Mouse (Mus musculus) embryonic facial prominence, embryonic 15.5 days (tissue): ENCODE results near the gene Cplane1. TPM values are rescaled to one million over a fixed set of nuclear protein-coding genes. Genes with fewer than 3 reads are reported as not detected.
"Not testable (repeated sequence)": the region's sequence is repeated elsewhere in the genome, so short reads cannot be mapped to it uniquely, and the experiment has no call there.

ENCODE experiments used
- ATAC-seq: fragments of 200-750 bp; cut with Nextera tagmentation; 2 replicates; pipeline ENCODE4 v1.8.0; 2017; ENCODE audit warnings: low read depth, moderate TSS enrichment; ENCODE audit not compliant: insufficient number of reproducible peaks, low FRiP score, low TSS enrichment
- H3K27ac ChIP-seq: fragments of 300-500 bp; sonication (generic); replicated peaks from 2 replicates; pipeline ENCODE4 v1.5.1; 2015; ENCODE audit warnings: mild to moderate bottlenecking, inconsistent platforms
- H3K27me3 ChIP-seq: fragments of 300-500 bp; sonication (generic); 2 replicates; pipeline ENCODE4 v1.6.1; 2015; ENCODE audit warnings: inconsistent platforms
- H3K36me3 ChIP-seq: fragments of 300-500 bp; sonication (generic); 2 replicates; pipeline ENCODE4 v1.6.1; 2015; ENCODE audit warnings: mild to moderate bottlenecking, inconsistent platforms
- H3K4me1 ChIP-seq: fragments of 300-500 bp; sonication (generic); 2 replicates; pipeline ENCODE4 v1.6.1; 2015; ENCODE audit warnings: inconsistent platforms
- H3K4me2 ChIP-seq: fragments of 300-500 bp; sonication (generic); replicated peaks from 2 replicates; pipeline ENCODE4 v1.6.1; 2015; ENCODE audit warnings: mild to moderate bottlenecking, inconsistent platforms
- H3K4me3 ChIP-seq: fragments of 300-500 bp; sonication (generic); replicated peaks from 2 replicates; pipeline ENCODE4 v1.5.1; 2015; ENCODE audit warnings: mild to moderate bottlenecking, inconsistent platforms
- H3K9ac ChIP-seq: fragments of 300-500 bp; sonication (generic); 2 replicates; pipeline ENCODE4 v1.6.1; 2015; ENCODE audit warnings: inconsistent platforms
- H3K9me3 ChIP-seq: fragments of 300-500 bp; sonication (generic); replicated peaks from 2 replicates; pipeline ENCODE4 v1.6.1; 2016; ENCODE audit warnings: inconsistent platforms
- WGBS: fragments of 180-500 bp; shearing (Covaris S2); methylation state at CpG from one replicate; pipeline ENCODE4 v1.1.7; 2015; 5-methylcytosine and 5-hydroxymethylcytosine counted together
- polyA plus RNA-seq: library from polyadenylated mRNA; unstranded; fragments of >200 nt; fragmentation: Nextera tagmentation; extraction: Ambion mirVana; gene quantifications from 2 replicates; pipeline ENCODE4 v1.2.1, GENCODE M21; 2015

Gene Cplane1
- polyA plus RNA-seq, 1 experiment from 2014 or later, result 9.0 TPM

DNA sequence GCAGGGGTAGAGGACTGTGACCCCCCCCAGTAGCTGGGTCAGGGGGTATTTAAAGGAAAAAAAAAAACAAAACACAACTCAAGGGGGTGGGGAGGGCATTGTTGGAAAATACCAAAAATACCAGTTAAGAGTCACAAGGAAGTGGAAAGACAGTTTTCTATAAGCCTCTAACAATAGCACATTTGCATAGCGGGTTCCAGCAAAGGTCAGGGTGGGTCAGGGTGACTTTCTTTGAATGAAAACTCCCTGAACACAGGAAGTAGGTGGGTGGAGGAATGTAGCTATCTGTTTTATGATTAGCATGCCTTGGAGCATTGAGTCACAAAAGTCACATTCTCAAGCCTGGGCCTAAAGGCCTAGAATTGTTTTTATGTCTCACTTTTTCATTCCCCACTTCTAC is 65.3 kb downstream of the Cplane1 start:
- peaks cover 79% of the 10 kb centered on the region for H3K36me3 ChIP-seq
- not testable (repeated sequence) for H3K9me3 ChIP-seq, H3K27ac ChIP-seq, H3K4me3 ChIP-seq, H3K27me3 ChIP-seq, ATAC-seq, H3K4me2 ChIP-seq, H3K4me1 ChIP-seq, H3K9ac ChIP-seq
- WGBS, result 74% methylated on average over 1 of the region's 1 CpGs

DNA sequence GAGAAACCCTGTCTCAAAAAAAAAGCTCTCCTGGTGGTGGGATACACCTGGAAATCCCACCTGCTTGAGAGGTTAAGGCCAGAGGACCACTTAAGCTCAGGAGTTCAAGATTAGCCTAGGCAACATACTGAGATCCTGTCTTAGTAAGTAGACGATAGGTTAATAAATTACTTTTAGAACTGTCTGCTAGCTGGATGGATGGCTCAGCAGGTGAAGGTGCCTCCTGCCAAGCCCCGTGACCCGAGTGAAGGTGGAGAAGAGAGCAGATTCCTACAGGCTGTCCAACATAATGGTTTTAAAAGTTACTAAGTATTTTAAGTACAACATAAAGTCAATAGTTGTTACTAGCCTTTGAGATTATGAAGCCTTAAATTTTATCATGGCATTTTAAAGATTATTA is 97.0 kb downstream of the Cplane1 start:
- ATAC-seq, result no peak
- H3K27ac ChIP-seq, result no peak overlapping the region
- no peak overlapping the region for H3K9ac ChIP-seq
- H3K4me3 ChIP-seq, result no peak overlapping the region
- H3K9me3 ChIP-seq, result no peaks in the 10 kb centered on the region
- WGBS, result 93% methylated on average over 3 of the region's 3 CpGs
- no peaks in the 10 kb centered on the region for H3K4me1 ChIP-seq
- H3K27me3 ChIP-seq, result no peaks in the 10 kb centered on the region
- H3K36me3 ChIP-seq, result peaks cover 67% of the 10 kb centered on the region
- no peak overlapping the region for H3K4me2 ChIP-seq

DNA sequence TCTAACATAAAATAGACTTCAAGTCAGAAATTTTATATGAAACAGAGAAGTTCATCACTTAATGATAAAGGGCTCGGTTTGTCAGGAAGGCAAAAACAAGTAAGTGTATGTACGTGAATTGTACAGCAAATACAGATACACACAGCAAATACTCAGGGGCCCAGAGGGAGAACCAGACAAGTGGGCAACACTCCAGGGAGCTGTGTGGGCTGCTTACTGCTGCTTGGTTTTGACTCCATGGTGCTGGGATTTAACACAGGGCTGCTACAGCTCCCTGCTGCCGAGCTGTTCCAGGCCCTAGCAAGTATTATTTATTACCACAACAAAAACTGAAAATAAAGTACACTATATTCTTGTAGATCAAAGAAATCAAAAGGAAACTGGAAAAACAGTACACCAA is 98.3 kb downstream of the Cplane1 start:
- no peak overlapping the region for H3K4me3 ChIP-seq
- no peaks in the 10 kb centered on the region for H3K27me3 ChIP-seq
- 94% methylated on average over 3 of the region's 3 CpGs for WGBS
- H3K9ac ChIP-seq, result no peak overlapping the region
- no peaks in the 10 kb centered on the region for H3K4me1 ChIP-seq
- H3K36me3 ChIP-seq, result peaks cover 74% of the 10 kb centered on the region
- H3K4me2 ChIP-seq, result no peak overlapping the region
- ATAC-seq, result no peak
- no peak overlapping the region for H3K27ac ChIP-seq
- no peaks in the 10 kb centered on the region for H3K9me3 ChIP-seq

DNA sequence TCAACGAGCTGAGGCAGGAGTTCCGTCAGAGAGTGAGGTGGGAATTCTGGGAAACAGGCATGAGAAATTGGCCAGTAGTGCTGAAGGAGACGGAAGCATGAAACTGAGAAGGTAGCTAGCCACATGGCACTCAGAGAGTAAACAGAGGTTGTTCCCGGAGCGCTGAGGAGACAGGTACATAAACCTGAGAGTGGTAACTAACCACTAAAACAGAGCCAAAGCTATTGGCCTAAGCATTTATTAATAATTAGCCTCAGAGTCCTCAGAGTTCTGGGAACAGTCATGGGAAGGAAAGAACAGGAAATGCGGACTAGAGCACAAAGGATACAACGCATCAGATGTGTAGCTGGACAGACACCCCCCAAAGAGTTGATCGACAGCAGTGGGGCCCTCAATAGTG is 99.3 kb downstream of the Cplane1 start:
- WGBS, result 91% methylated on average over 8 of the region's 8 CpGs
- Histone ChIP-seq H3K27me3 (no peaks in the 10 kb centered on the region), H3K36me3 (peaks cover 73% of the 10 kb centered on the region), H3K4me1 (no peaks in the 10 kb centered on the region), H3K27ac (no peak overlapping the region), H3K9me3 (no peaks in the 10 kb centered on the region), H3K9ac (no peak overlapping the region), H3K4me3 (no peak overlapping the region), H3K4me2 (no peak overlapping the region)
- ATAC-seq, result no peak

DNA sequence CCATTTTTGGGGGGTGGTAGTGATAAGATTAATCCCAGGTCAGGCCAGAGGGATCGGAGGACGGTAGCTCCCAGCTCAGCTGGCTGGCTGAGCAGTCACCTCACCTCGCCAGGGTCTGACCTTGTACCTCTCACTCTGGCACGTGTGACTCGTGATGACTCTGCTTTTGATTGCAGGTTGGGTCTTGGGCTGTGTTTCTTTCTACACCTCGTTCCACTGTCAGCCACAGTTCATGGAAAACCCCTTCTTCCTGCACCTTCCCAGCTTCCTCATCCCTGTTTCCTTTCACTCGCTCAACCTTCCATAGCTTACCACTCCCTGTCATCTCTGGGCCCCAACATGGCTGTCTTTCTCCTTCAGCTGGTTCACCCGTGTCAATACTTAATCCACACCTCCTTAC is 103.0 kb downstream of the Cplane1 start:
- no peaks in the 10 kb centered on the region for H3K27me3 ChIP-seq
- H3K4me3 ChIP-seq, result no peak overlapping the region
- 87% methylated on average over 8 of the region's 8 CpGs for WGBS
- no peaks in the 10 kb centered on the region for H3K9me3 ChIP-seq
- H3K4me1 ChIP-seq, result no peaks in the 10 kb centered on the region
- H3K27ac ChIP-seq, result no peak overlapping the region
- no peak for ATAC-seq
- no peak overlapping the region for H3K9ac ChIP-seq
- peaks cover 51% of the 10 kb centered on the region for H3K36me3 ChIP-seq
- H3K4me2 ChIP-seq, result no peak overlapping the region

DNA sequence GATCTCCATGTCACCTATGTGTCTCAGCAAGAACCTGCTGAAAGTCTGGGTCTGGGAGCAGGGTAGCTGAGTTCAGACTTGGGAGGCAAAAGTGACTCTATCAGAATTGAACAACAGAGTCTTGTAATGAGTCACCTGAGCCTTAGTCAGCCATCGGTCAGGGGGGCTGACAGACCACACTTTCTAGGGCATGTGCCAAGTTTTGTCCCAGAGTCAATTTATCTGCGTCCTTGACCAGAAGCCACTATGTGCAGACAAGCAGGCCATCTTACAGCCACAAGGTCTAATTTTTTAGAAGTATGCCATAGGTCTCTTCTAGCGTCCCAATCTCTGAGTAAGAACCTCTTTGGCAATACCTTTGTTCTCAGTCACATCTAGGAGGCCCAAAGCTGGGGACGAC is 109.0 kb downstream of the Cplane1 start:
- not testable (repeated sequence) for H3K4me3 ChIP-seq, H3K27ac ChIP-seq, H3K4me2 ChIP-seq, H3K27me3 ChIP-seq, H3K9me3 ChIP-seq, H3K9ac ChIP-seq, H3K36me3 ChIP-seq, H3K4me1 ChIP-seq, ATAC-seq
- WGBS, result 92% methylated on average over 4 of the region's 4 CpGs

DNA sequence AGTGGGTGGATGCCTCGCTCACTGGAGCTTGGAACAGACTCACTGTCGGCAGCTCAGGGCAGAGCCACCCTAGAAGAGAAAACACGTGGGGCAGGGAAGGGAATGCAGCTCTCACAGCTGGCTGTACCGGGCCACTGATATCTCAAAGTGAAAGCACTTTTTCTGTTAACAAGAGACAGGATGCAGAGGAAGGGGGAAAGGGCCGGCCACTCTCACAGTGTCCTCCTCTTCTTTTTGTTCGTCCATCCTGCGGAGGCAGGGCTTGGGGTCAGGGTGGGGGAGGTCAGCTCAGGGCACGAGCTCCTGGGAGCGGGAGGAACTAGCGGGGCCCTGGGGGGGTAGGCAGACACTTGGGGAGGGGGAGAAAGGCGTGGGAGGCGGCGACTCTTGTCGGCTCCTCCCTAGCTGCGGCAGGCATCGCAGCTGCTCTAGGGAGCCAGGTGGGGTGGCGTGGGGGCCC is 110.4 kb downstream of the Cplane1 start:
- 0 out of 2 replicates have a peak, but pooled peaks cover 3% of the 10 kb centered on the region for H3K36me3 ChIP-seq
- H3K4me3 ChIP-seq, result peak overlapping the region; percentile 46
- H3K4me2 ChIP-seq, result peak overlapping the region; percentile 58
- no peaks in the 10 kb centered on the region for H3K27me3 ChIP-seq
- WGBS, result 28% methylated on average over 17 of the region's 17 CpGs
- no peaks in the 10 kb centered on the region for H3K9me3 ChIP-seq
- no peak overlapping the region for H3K9ac ChIP-seq
- 0 out of 2 replicates have a peak, but pooled peaks cover 5% of the 10 kb centered on the region for H3K4me1 ChIP-seq
- H3K27ac ChIP-seq, result peak overlapping the region; percentile 51; the same call in 1 of the 2 replicates
- peak; percentile 70; the same call in 1 of the 2 replicates for ATAC-seq

DNA sequence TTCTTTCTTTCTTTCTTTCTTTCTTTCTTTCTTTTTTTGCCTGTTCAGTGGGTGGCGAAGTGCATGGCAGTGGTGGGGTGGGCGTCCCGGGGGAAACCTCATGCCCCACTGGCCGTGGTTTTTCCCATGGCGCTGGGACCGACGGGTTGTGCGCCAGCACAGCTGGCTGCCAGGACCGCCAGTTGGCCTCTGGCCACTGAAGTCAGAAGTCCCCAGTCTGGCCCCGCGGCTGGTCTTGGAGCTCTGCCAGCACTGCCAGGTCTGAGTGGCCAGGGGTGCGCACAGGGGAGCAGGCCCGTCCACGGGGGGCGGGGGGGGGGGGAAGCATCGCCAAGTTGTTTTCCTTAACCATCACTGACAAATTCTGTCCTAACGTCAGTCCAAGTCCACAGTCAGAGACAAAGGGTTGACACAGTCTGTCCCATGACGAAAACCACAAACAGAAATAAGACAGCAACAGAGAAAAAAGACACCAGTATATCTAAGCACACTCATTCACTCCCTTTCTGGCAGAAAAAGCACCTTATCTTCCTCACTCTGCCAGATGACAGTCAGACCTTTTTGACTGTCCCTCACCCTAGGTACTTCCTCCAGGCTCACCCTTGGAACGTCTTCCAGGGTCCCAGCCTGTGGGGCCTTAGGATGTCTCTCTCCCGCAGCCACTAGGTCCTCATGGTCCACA is 111.2 kb downstream of the Cplane1 start:
- Histone ChIP-seq H3K9me3 (no peaks in the 10 kb centered on the region), H3K4me1 (0 out of 2 replicates have a peak, but pooled peaks cover 5% of the 10 kb centered on the region), H3K36me3 (0 out of 2 replicates have a peak, but pooled peaks cover under 1% of the 10 kb centered on the region), H3K27me3 (no peaks in the 10 kb centered on the region), H3K9ac (no peak overlapping the region; the same call in 1 of the 2 replicates), H3K4me2 (peak overlapping the region; percentile 58), H3K4me3 (peak overlapping the region; percentile 46), H3K27ac (no peak overlapping the region)
- WGBS, result 55% methylated on average over 20 of the region's 20 CpGs
- ATAC-seq, result peak; percentile 65; the same call in 1 of the 2 replicates

DNA sequence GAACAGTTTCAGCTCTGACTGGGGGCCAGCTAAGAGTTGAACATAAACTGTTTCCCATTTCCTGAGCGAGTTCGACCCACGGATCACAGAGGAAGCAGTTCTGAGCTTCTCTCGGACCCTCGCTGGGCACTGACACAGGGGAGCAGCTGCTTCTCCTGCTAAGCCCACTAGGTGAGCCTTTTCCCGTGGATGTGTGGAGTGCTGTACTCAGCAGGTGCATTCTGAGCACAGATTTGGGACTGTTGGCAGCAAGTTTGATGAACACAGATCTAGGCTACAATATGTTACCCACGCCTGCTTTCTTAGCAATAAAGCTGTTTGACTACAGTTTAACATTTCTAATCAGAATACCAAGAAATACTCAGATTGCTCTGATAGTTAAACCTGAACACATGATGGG is 112.8 kb downstream of the Cplane1 start:
- ATAC-seq, result no peak
- Histone ChIP-seq H3K27me3 (no peaks in the 10 kb centered on the region), H3K27ac (no peak overlapping the region), H3K4me1 (0 out of 2 replicates have a peak, but pooled peaks cover 5% of the 10 kb centered on the region), H3K36me3 (no peaks in the 10 kb centered on the region), H3K4me2 (no peak overlapping the region), H3K9ac (no peak overlapping the region), H3K9me3 (no peaks in the 10 kb centered on the region), H3K4me3 (no peak overlapping the region)
- 76% methylated on average over 7 of the region's 7 CpGs for WGBS

DNA sequence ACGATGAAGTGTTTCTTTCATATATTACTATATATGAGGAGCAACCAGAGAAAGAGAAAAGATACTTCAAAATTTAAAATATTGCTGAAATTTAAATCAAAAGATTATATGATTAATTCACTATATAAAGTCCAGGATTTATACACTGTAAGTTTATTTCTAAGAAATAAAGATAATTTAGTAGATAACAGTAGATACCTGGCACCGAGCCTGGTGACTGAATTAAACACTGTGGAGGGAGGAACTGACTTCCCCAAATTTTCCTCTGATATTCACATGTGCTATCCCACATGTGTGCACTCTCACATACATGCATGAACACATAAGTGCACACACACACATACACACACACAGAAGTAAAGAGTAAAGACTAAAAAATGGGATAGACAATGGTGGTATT is 113.2 kb downstream of the Cplane1 start:
- no peaks in the 10 kb centered on the region for H3K9me3 ChIP-seq
- H3K36me3 ChIP-seq, result no peaks in the 10 kb centered on the region
- H3K9ac ChIP-seq, result no peak overlapping the region
- WGBS, result 77% methylated on average over 2 of the region's 2 CpGs
- no peaks in the 10 kb centered on the region for H3K27me3 ChIP-seq
- H3K4me3 ChIP-seq, result no peak overlapping the region
- no peak overlapping the region for H3K27ac ChIP-seq
- no peak for ATAC-seq
- no peak overlapping the region for H3K4me2 ChIP-seq
- H3K4me1 ChIP-seq, result 0 out of 2 replicates have a peak, but pooled peaks cover 5% of the 10 kb centered on the region

DNA sequence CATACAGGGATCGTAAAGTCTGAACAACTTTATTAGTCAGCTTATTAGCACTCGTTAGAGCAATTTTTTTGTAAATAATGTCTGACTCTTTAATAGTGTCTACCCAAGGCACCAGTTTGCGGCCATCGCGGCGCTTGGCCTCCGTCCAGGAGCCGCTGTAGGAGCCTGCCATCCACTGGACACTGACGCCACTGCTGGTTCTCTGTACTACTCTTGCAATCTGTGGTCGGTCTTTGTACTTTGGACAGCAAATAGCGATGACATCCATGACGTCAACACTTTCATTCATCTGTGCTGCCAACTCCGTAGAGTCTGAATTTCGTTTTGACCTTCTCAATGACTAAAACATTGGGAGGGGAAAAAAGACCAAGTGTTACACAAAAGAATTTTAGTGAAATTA is 122.3 kb downstream of the Cplane1 start:
- Histone ChIP-seq H3K9ac (no peak overlapping the region), H3K4me2 (no peak overlapping the region), H3K9me3 (no peaks in the 10 kb centered on the region), H3K4me3 (no peak overlapping the region), H3K4me1 (no peaks in the 10 kb centered on the region), H3K27me3 (no peaks in the 10 kb centered on the region), H3K27ac (no peak overlapping the region), H3K36me3 (peaks cover 55% of the 10 kb centered on the region)
- 93% methylated on average over 14 of the region's 14 CpGs for WGBS
- ATAC-seq, result no peak

DNA sequence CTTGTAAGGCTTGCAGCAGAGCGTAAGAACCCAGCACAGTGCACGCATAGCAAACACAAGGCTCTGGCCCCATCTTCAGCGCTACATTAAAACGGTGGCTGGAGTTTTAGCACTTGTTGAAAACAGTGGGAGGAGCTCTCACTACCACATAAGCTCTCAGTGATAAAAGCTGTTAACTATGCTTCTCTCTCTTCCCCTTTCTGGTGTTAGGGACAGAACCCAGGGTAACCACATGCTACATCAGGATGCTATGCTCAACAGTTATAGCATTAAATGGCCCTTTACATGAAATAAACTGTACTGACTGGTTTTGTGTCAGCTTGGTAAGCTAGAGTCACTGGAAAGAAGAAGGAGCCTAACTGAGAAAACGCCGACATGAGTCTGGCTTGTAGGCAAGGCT is 125.2 kb downstream of the Cplane1 start:
- H3K4me3 ChIP-seq, result no peak overlapping the region
- no peak overlapping the region for H3K4me2 ChIP-seq
- no peak for ATAC-seq
- no peaks in the 10 kb centered on the region for H3K4me1 ChIP-seq
- H3K36me3 ChIP-seq, result peaks cover 80% of the 10 kb centered on the region
- no peaks in the 10 kb centered on the region for H3K9me3 ChIP-seq
- no peak overlapping the region for H3K9ac ChIP-seq
- WGBS, result 94% methylated on average over 6 of the region's 6 CpGs
- H3K27me3 ChIP-seq, result no peaks in the 10 kb centered on the region
- H3K27ac ChIP-seq, result no peak overlapping the region
